Mouse (Mus musculus): ENCODE data around the gene Nrcam.

DNA sequence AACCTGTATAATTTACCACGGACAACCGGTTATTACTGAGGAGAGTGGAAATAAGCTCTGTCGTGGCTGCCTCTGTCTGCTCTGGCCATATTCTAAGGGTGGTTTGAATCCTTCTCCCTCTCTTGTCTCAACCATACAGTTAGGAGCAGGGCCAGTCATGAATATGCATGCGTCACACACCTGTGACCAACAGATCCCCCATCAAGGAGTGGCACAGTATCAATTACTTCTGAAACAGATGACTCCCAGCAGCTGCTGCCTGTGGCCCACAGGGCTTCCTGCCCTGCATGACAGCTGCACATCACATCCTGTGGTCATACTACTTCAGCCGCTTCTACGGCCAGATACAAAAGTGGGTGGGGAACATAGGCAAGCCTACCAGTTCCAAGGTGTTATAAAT is 15.4 kb downstream of the Nrcam start:
- TF ChIP-seq CTCF (IDR thresholded peaks at IDR 0.05; ENCODE audit: low read depth) (no peak), EP300 (IDR thresholded peaks at IDR 0.05; ENCODE audit: low read depth) (no peak)

Measured in liver, embryonic 14.5 days (tissue).